8 mouse cellular contexts compared by ENCODE assay signal in the genomic region with DNA sequence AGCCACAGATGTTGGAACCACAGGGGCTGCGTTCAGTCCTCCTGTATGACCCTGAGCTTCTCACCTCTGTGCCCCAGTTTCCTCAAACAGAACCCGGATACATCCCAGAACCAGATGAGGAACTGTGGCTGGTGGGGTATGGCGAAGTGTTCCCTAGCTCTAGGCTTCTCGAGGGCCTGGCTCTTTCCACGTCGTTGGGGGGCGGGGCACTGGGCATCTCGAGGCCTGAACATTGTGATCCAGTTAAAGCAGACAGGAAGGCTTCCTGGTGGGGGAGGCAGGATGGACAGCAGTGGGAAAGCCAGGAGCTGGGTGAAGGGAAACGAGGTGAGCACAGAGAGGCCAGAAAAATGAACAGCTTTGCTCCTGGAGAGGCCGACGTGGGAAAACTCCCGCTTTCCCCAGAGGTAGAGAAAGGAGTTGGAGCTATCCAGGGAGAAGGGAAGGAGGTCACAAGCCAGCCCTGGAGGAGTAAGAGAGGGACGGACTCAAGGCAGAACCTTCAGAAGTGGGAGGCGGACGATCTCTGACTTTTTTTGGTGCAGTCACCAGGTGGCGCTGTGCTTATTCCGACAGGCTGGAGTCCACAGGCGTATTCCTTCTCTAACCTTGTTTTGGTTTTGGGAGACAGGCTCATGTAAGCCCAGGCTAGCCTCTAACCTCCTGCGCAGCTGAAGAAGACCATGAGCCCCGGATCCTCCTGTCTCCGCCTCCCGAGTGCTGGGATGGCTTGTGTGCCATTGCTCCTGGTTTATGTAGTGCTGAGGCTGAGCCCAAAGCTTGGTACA. TPM values are rescaled to one million over a fixed set of nuclear protein-coding genes. Genes with fewer than 3 reads are reported as not detected.
A peak's percentile ranks its signal among the peaks of the same experiment; 100 is the strongest.
DNase-seq lines count a peak whose midpoint lies in the region; ATAC-seq lines count a peak whose summit lies in the region.

No protein-coding gene starts in this region.

- H3K36me3 ChIP-seq in limb, embryonic 12.5 days = no peaks in the 10 kb centered on the region
- no peaks in the 10 kb centered on the region for H3K36me3 ChIP-seq in midbrain, embryonic 16.5 days (ENCODE audit: control insufficient read depth, insufficient read depth, low read length)

- peak overlapping the region; percentile 15; the same call in 1 of the 2 replicates for H3K4me2 ChIP-seq in limb, embryonic 12.5 days
- no peak overlapping the region for H3K4me2 ChIP-seq in midbrain, embryonic 16.5 days (ENCODE audit: low read length)

- WGBS in limb, embryonic 12.5 days = 15% methylated on average over 22 of the region's 22 CpGs
- WGBS in midbrain, embryonic 16.5 days = 14% methylated on average over 22 of the region's 22 CpGs

- no peaks in the 10 kb centered on the region for H3K9me3 ChIP-seq in limb, embryonic 12.5 days
- H3K9me3 ChIP-seq in midbrain, embryonic 16.5 days (replicated peaks; ENCODE audit: control insufficient read depth, low read length, poor library complexity, severe bottlenecking) = no peaks in the 10 kb centered on the region

- no peak for ATAC-seq in limb, embryonic 12.5 days (ENCODE audit: insufficient number of reproducible peaks, insufficient read depth, low FRiP score, low TSS enrichment, low read depth)
- ATAC-seq in midbrain, embryonic 16.5 days = peak; percentile 18; the same call in 1 of the 2 replicates

- peak; percentile 67 for DNase-seq in 3134 (ENCODE audit: extremely low read depth, insufficient read length, low spot score)
- DNase-seq in WW6 (ENCODE audit: low read depth, low spot score) = peak; percentile 52
- peak; percentile 86 to 88 for DNase-seq in cerebellum, postnatal 36 days
- peak; percentile 83 for DNase-seq in gastrocnemius, postnatal 10 days
- peak; percentile 89 for DNase-seq in kidney, adult 18-20 months
- peak; percentile 50 to 70 for DNase-seq in spleen, postnatal 14 days (ENCODE audit: low spot score in 2 of 2)

- 0 out of 2 replicates have a peak overlapping the region, but pooled peaks have one; percentile 9 for H3K4me3 ChIP-seq in limb, embryonic 12.5 days (replicated peaks)
- no peak overlapping the region for H3K4me3 ChIP-seq in midbrain, embryonic 16.5 days (ENCODE audit: low read depth, low read length)

- H3K27ac ChIP-seq in limb, embryonic 12.5 days = no peak overlapping the region
- H3K27ac ChIP-seq in midbrain, embryonic 16.5 days (ENCODE audit: low read length) = no peak overlapping the region

- H3K9ac ChIP-seq in limb, embryonic 12.5 days (replicated peaks) = 0 out of 2 replicates have a peak overlapping the region, but pooled peaks have one; percentile 34
- no peak overlapping the region for H3K9ac ChIP-seq in midbrain, embryonic 16.5 days (ENCODE audit: low read depth, low read length)

- H3K4me1 ChIP-seq in limb, embryonic 12.5 days (replicated peaks) = peaks cover 30% of the 10 kb centered on the region
- H3K4me1 ChIP-seq in midbrain, embryonic 16.5 days (ENCODE audit: control insufficient read depth, insufficient read depth, low read length) = no peaks in the 10 kb centered on the region

- H3K27me3 ChIP-seq in limb, embryonic 12.5 days = peaks cover 39% of the 10 kb centered on the region
- peaks cover 6% of the 10 kb centered on the region; the same call in 1 of the 2 replicates for H3K27me3 ChIP-seq in midbrain, embryonic 16.5 days (ENCODE audit: control insufficient read depth, insufficient read depth, low read depth, low read length)

RNA-seq across cellular contexts. Expression of gene Elane, which starts 2.6 kb away (rescaled TPM):
- 1 to 10 TPM in 1 of 2 experiments, not detected in 1; 1.9 TPM for total RNA-seq in gastrocnemius, postnatal 10 days (2021)
- not detected in 2 replicates for polyA plus RNA-seq in limb, embryonic 12.5 days (2016; fragmentation: Nextera tagmentation; extraction: Ambion mirVana)
- polyA plus RNA-seq in midbrain, embryonic 16.5 days (2015; fragmentation: Nextera tagmentation; extraction: Ambion mirVana) = not detected in 2 replicates

RNA-seq across cellular contexts. Expression of gene Cfd, which starts 7.2 kb away (rescaled TPM):
- total RNA-seq in gastrocnemius, postnatal 10 days (2021) = 10 to 100 TPM; 21.5 to 22.8 TPM
- polyA plus RNA-seq in limb, embryonic 12.5 days (2016; fragmentation: Nextera tagmentation; extraction: Ambion mirVana) = not detected in 2 replicates
- 0.20 TPM in 1 of 2 replicates, not detected in the other for polyA plus RNA-seq in midbrain, embryonic 16.5 days (2015; fragmentation: Nextera tagmentation; extraction: Ambion mirVana)

RNA-seq across cellular contexts. Expression of gene Plppr3, which starts 9.1 kb away (rescaled TPM):
- 1 to 10 TPM in 1 of 2 experiments, under 1 TPM in 1; 0.49 to 1.6 TPM for total RNA-seq in gastrocnemius, postnatal 10 days (2021)
- 157 and 162 TPM in 2 replicates for polyA plus RNA-seq in limb, embryonic 12.5 days (2016; fragmentation: Nextera tagmentation; extraction: Ambion mirVana)
- polyA plus RNA-seq in midbrain, embryonic 16.5 days (2015; fragmentation: Nextera tagmentation; extraction: Ambion mirVana) = 471 and 472 TPM in 2 replicates

RNA-seq across cellular contexts. Expression of gene Prtn3, which starts 9.2 kb away (rescaled TPM):
- 1 to 10 TPM in 1 of 2 experiments, not detected in 1; 2.1 TPM for total RNA-seq in gastrocnemius, postnatal 10 days (2021)
- 15.1 and 15.3 TPM in 2 replicates for polyA plus RNA-seq in limb, embryonic 12.5 days (2016; fragmentation: Nextera tagmentation; extraction: Ambion mirVana)
- 12.5 and 12.7 TPM in 2 replicates for polyA plus RNA-seq in midbrain, embryonic 16.5 days (2015; fragmentation: Nextera tagmentation; extraction: Ambion mirVana)

RNA-seq across cellular contexts. Expression of gene Med16, which starts 25.2 kb away (rescaled TPM):
- 10 to 100 TPM; 39.6 to 43.8 TPM for total RNA-seq in gastrocnemius, postnatal 10 days (2021)
- 50.8 and 53.7 TPM in 2 replicates for polyA plus RNA-seq in limb, embryonic 12.5 days (2016; fragmentation: Nextera tagmentation; extraction: Ambion mirVana)
- polyA plus RNA-seq in midbrain, embryonic 16.5 days (2015; fragmentation: Nextera tagmentation; extraction: Ambion mirVana) = 55.4 and 56.6 TPM in 2 replicates
